Mouse (Mus musculus): ENCODE data around the gene Acss2.

The Acss2 gene

GRCm38 (mm10) chr2:155517455-155518423 lies at the start of gene Acss2, which contains the start of gene Ggt7:
Acss2 (plus strand) TSS chr2:155517948.
Ggt7 (minus strand) TSS chr2:155518237.
- no peak; the same call in 1 of the 2 replicates for TF ChIP-seq GATA4 (IDR thresholded peaks at IDR 0.05; ENCODE audit: insufficient replicate concordance, low read length)

- no peak for TF ChIP-seq GATA4 (IDR thresholded peaks at IDR 0.05; ENCODE audit: insufficient replicate concordance, low read length)
Measured at GRCm38 (mm10) chr2:155472671-155473569, 44.8 kb upstream of the Acss2 start.

- TF ChIP-seq GATA4 (IDR thresholded peaks at IDR 0.05; ENCODE audit: insufficient replicate concordance, low read length), result no peak
Measured at GRCm38 (mm10) chr2:155473570-155474088, 44.1 kb upstream of the Acss2 start, which contains the start of gene Ncoa6. Ncoa6 (minus strand) TSS chr2:155473894.

- no peak for TF ChIP-seq GATA4 (IDR thresholded peaks at IDR 0.05; ENCODE audit: insufficient replicate concordance, low read length)
Measured at GRCm38 (mm10) chr2:155482021-155482420, 35.7 kb upstream of the Acss2 start.

DNA sequence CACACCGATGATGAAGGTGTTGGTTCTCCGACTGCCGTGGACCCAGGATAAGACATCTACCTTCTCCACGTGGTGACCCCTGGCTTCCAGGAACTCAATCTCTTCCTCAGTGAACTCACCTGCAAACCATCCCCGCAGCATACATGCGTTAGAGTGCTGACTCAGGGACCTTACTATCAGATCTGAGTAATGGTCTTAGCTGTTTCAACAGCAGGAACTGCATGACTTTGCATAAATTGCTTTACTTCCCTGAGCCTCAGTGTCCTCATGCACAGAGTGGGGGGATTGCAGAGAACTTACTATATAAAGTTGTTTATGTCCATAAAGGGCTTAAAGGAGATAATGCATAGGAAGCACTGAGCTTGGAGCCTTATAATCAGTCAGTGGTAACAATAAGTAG lies 26.8 kb upstream of the Acss2 start:
- no peak for TF ChIP-seq GATA4 (IDR thresholded peaks at IDR 0.05; ENCODE audit: insufficient replicate concordance, low read length)

- no peak for TF ChIP-seq GATA4 (IDR thresholded peaks at IDR 0.05; ENCODE audit: insufficient replicate concordance, low read length)
Measured at GRCm38 (mm10) chr2:155502596-155502995, 15.2 kb upstream of the Acss2 start.

DNA sequence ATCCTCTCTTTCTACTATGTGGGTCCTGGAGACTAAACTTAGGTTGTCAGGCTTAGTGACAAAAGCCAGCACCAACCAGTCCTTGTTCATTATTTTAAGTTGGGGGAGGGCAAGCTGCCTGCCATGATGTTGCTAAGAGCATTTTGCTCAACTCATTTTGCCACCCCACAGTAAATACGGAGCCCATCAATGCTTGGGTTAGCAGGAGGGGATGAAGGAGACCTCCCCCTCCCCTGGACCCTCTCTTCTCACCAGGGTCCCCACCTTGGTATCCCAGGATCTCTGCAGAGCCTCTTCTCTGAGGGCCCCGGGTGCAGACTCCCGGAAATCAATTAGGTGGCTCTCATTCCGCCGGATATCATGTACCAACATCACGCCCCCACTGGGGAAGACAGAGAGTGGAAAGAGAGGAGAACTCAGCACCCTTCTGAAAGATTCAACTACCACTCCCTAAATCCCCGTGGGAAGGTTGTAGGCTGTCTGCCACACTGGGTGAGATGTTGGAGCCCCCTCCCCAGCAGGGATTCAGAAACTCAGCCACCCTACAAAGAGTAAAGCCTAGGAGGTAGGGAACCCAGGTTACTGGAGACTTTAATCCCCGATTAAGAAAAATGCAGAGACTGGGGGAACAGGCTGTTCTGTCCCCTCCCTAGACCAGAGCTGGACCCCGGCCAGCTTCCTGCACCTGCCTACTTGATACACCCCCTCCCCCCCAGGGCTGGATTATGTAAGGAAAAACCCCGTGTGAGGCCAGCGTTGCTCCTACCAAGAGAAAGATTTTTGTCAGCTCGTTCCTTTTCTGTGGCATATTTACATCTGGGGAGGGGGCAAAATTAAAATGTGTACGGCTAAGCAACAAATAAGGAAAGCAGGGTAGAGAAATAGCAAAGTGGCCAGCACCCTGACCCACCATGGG lies 13.1 kb upstream of the Acss2 start:
- no peak for TF ChIP-seq GATA4 (IDR thresholded peaks at IDR 0.05; ENCODE audit: insufficient replicate concordance, low read length)

DNA sequence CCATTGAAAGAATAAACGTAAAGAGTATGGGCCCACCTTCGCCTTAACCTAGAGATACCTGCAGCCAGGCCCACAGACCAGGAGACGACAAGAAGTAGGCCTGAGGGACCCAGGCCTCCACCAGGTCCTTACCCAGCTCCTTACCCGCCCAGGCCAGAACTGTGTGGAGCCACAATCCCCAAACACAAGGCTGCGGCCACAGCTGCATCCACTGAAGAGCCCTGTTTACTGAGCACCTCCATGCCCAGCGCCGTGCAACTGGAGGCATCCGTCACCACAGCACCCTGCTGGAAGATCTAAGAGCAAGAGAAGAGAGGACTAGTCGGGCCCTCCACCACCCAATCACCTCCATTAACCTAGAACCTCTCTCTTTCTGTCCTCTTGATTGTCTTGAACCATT lies 11.9 kb upstream of the Acss2 start:
- no peak for TF ChIP-seq GATA4 (IDR thresholded peaks at IDR 0.05; ENCODE audit: insufficient replicate concordance, low read length)

- no peak for TF ChIP-seq GATA4 (IDR thresholded peaks at IDR 0.05; ENCODE audit: insufficient replicate concordance, low read length)
Measured at GRCm38 (mm10) chr2:155507721-155508470, 9.9 kb upstream of the Acss2 start.

DNA sequence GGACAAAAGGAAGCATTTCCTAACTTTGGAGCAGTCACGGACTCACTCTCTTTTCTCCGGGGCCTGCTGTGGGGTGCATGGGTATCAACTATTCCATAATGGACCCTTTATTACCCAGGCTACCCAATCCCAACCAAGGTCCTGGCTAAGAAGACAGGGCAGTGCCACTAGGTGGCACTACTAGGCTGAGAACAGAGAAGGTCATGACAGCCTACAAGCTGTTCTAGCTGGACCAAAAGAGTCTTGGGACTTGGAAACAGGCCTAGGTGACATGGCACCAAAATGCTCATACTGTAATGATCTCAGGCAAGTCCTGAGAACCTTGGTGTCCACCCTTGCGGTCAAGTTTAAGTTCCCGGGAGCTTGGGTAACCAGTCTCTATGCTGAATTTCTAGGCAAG lies 5.3 kb upstream of the Acss2 start:
- no peak for TF ChIP-seq GATA4 (IDR thresholded peaks at IDR 0.05; ENCODE audit: insufficient replicate concordance, low read length)

DNA sequence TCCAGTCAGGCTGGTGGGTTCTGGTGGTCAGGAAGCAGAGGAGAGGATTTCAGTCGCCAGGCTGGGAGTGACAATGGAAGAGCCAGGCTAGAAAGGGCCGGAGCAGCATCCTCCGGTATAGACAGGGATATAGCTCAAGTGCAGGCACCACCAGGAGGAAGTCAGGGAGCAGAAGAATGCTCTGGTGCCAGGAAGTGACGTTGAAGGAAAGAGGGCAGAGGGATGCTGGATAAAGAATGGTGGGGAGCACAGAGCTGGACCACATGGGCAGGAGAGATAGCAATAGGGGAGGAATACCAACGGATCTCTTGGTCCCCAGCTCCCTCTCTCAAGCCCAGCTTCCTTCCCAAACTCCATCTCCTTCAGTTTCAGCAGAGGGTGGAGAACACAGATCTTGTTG lies 4.2 kb upstream of the Acss2 start:
- no peak for TF ChIP-seq GATA4 (IDR thresholded peaks at IDR 0.05; ENCODE audit: insufficient replicate concordance, low read length)

DNA sequence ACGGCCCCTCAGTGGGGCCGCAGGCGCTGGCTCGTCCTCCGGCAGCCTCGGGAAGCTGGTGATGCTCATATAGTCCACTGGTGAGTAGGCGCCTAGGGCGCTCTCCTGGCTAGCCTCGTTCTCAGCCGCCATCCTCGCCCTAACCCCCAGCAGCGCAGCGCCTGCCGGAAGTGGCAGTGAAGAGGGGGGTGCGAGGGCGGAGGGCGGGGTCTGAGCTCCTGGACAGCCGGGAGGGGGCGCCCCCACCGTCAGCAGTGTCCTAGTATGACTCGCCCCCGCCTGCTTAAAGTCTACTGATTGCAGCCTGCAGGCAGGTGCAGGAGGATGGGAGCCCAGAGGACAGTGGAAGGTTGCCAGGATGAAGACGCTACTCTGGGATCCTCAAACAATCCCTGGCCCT lies 3.1 kb upstream of the Acss2 start:
- TF ChIP-seq GATA4 (IDR thresholded peaks at IDR 0.05; ENCODE audit: insufficient replicate concordance, low read length), result no peak

GRCm38 (mm10) chr2:155515941-155516340 lies 1.8 kb upstream of the Acss2 start:
- TF ChIP-seq GATA4 (IDR thresholded peaks at IDR 0.05; ENCODE audit: insufficient replicate concordance, low read length), result no peak

All from liver, adult (tissue).